Mouse (Mus musculus) heart, adult 2 months (tissue): Measurements from ENCODE around the gene Serpinb6b.

ENCODE experiments used
- EP300 ChIP-seq: fragments of 200-500 bp; IDR thresholded peaks from 2 replicates; pipeline ENCODE4 v1.6.1; 2011; ENCODE audit warnings: low read depth, low read length, control low read depth; ENCODE audit not compliant: insufficient read depth
- POLR2A ChIP-seq: fragments of 200-500 bp; IDR thresholded peaks from 2 replicates; pipeline ENCODE4 v1.6.1; 2011; ENCODE audit warnings: mild to moderate bottlenecking, low read depth, low read length, control low read depth; ENCODE audit not compliant: insufficient read depth

DNA sequence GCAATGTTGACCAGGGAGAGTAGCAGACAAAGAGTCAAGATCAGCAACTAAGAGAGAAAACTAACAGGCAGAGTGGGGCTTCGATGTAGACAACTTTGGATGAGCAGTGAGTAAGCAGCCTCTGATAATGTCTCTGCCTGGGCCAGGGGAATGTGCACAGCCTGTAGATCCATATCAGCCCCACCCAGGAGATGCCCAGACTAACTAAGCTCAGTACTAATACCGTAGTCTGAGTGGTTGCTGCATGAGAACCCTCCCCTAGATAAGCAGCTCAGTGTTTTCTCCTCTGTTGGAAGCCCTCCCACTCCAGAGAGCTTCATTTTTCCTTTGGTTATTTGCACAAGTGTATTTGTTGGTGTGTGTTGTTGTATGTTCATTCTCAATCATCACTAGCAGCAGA, 38.3 kb upstream of the Serpinb6b start:
- TF ChIP-seq EP300 = no peak
- TF ChIP-seq POLR2A = no peak
